Mouse (Mus musculus) lung, postnatal 0 days (tissue): ENCODE data around the gene Rnps1.

Source experiments
- CTCF ChIP-seq: IDR thresholded peaks from 2 replicates; pipeline ENCODE4 v1.5.1; 2016; ENCODE audit warnings: antibody characterized with exemption, mild to moderate bottlenecking
- EP300 ChIP-seq: IDR thresholded peaks from 2 replicates; pipeline ENCODE4 v1.6.1; 2016; ENCODE audit warnings: antibody characterized with exemption, mild to moderate bottlenecking, control low read depth

DNA sequence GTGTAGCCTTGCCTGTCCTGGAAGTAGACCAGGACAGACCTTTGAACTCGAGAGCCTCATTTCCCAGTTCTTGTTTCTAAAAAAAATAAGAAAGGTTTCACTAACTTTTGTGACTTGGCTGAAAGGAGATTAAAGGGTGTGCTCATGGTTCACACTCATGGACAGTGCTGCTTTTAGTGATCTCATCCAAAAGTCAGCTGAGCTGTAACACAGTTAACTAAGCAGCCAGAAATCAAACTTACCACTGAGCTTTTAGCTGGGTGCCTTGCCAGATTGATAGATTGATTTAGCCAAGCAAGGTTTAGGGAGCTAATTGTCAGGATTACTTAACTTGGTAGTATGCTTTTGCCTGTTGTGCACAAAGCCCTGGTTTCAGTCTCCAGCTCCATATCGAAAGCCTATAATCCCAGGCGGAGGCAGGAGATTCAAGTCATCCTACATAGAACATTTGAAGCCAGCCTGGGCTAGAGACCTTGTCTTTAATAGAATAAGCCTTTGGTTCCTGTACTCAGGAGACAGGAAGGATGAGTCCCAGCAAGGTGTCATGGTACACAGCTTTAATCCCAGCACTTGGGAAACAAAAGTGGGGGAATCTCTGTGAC is 1.8 kb downstream of the Rnps1 start:
- TF ChIP-seq CTCF, result no peak
- TF ChIP-seq EP300, result no peak
